Mouse (Mus musculus): Measurements from ENCODE around the gene Efna5. TPM values are rescaled to one million over a fixed set of nuclear protein-coding genes. Genes with fewer than 3 reads are reported as not detected.

Gene Efna5
- polyA plus RNA-seq, 1 experiment: 1.9 TPM

DNA sequence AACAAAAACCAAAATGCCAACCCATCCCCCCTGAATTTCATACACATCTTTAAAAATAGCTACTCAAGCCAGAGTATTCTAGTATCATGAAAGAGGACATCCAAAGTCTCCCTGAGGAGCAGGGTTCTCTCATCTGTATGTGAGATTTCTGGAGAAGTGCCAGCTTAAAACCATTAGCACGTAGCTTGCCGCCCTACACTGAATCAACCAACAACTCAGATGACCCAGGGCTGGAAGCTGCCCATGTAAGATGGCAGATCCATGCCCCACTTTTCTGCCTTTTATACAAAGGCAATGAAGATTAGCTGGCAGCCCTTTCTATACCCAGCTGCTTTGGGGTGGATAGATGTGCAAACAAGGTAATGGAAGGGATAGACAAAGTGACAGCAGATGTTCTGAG is 216.4 kb downstream of the Efna5 start:
- H3K36me3 ChIP-seq (ENCODE audit: control insufficient read depth, insufficient read depth, low read length): no peaks in the 10 kb centered on the region
- no peaks in the 10 kb centered on the region for H3K4me1 ChIP-seq (replicated peaks; ENCODE audit: control insufficient read depth, insufficient read depth, low read length)
- no peak overlapping the region for H3K4me3 ChIP-seq (ENCODE audit: control insufficient read depth, insufficient read depth, low read length)
- no peak overlapping the region for H3K27ac ChIP-seq (ENCODE audit: control insufficient read depth, insufficient read depth, low read length)
- 86% methylated on average over 2 of the region's 2 CpGs for WGBS
- H3K27me3 ChIP-seq (ENCODE audit: control insufficient read depth, insufficient read depth, low read length): no peaks in the 10 kb centered on the region
- no peak for DNase-seq
- no peak for TF ChIP-seq CTCF (IDR thresholded peaks at IDR 0.05; ENCODE audit: borderline replicate concordance, control insufficient read depth, extremely low read depth, insufficient read depth, low read length, poor library complexity)
- TF ChIP-seq POLR2A (IDR thresholded peaks at IDR 0.05; ENCODE audit: control insufficient read depth, extremely low read depth, insufficient read depth, low read length, poor library complexity): no peak

DNA sequence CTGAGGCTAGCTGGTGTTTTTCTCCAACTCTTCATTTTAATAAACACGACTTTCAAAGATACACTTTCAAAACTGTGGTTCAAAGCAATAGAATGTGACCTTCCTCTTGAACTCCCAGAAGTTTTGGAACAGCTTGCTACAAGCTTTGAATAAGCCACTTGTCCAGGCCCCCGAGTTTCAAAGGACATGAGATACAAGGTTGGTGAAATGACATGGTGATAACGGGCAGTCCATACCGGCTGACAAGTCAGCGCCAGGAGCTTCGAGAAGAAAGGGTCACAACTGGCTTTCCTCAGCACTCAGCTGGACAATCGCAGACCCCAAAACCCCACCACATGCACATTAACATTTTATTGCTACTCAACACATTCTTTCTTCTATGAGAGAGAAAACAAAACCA is 219.3 kb downstream of the Efna5 start:
- Histone ChIP-seq H3K4me3 (ENCODE audit: control insufficient read depth, insufficient read depth, low read length) (no peak overlapping the region), H3K27ac (ENCODE audit: control insufficient read depth, insufficient read depth, low read length) (no peak overlapping the region), H3K4me1 (replicated peaks; ENCODE audit: control insufficient read depth, insufficient read depth, low read length) (no peaks in the 10 kb centered on the region), H3K27me3 (ENCODE audit: control insufficient read depth, insufficient read depth, low read length) (no peaks in the 10 kb centered on the region), H3K36me3 (ENCODE audit: control insufficient read depth, insufficient read depth, low read length) (no peaks in the 10 kb centered on the region)
- no peak for DNase-seq
- no peak for TF ChIP-seq CTCF (IDR thresholded peaks at IDR 0.05; ENCODE audit: borderline replicate concordance, control insufficient read depth, extremely low read depth, insufficient read depth, low read length, poor library complexity)
- TF ChIP-seq POLR2A (IDR thresholded peaks at IDR 0.05; ENCODE audit: control insufficient read depth, extremely low read depth, insufficient read depth, low read length, poor library complexity): no peak
- 91% methylated on average over 7 of the region's 7 CpGs for WGBS

DNA sequence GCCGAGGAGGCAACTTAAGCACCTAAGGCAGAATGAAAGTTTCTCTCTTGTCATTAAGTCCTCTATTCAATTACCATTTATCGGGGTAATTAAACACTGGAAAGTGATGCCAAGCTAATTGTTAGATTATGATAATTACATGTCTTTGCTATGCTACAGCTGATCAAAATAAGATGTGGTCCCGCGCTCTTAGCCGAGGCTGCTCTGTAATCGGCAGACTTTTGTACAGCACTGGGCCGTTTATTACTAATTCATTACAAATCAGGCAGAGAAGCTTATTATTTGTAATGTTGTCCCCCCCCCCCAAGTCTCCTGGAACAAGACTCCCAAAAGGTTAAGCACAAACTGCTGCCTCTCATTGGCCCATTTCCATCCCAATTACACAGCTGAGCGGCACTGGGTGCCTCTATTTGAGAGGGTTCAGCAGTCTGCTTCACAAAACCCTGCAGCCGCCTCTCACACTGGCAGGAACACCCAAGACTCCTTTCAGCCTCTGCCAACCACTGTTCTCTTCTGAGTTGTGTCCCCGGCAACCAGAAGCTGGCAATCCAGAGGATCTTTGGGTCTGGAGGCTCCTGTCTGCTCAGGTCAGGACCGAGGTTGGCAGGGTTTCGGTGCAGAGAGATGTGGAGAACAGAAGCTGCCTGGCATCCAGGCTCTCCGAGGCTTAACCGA is 221.5 kb downstream of the Efna5 start:
- TF ChIP-seq POLR2A (IDR thresholded peaks at IDR 0.05; ENCODE audit: control insufficient read depth, extremely low read depth, insufficient read depth, low read length, poor library complexity) (no peak), CTCF (IDR thresholded peaks at IDR 0.05; ENCODE audit: borderline replicate concordance, control insufficient read depth, extremely low read depth, insufficient read depth, low read length, poor library complexity) (no peak)
- Histone ChIP-seq H3K27ac (ENCODE audit: control insufficient read depth, insufficient read depth, low read length) (no peak overlapping the region), H3K36me3 (ENCODE audit: control insufficient read depth, insufficient read depth, low read length) (no peaks in the 10 kb centered on the region), H3K4me3 (ENCODE audit: control insufficient read depth, insufficient read depth, low read length) (no peak overlapping the region), H3K4me1 (replicated peaks; ENCODE audit: control insufficient read depth, insufficient read depth, low read length) (no peaks in the 10 kb centered on the region), H3K27me3 (ENCODE audit: control insufficient read depth, insufficient read depth, low read length) (no peaks in the 10 kb centered on the region)
- WGBS: 97% methylated on average over 14 of the region's 14 CpGs
- no peak for DNase-seq

DNA sequence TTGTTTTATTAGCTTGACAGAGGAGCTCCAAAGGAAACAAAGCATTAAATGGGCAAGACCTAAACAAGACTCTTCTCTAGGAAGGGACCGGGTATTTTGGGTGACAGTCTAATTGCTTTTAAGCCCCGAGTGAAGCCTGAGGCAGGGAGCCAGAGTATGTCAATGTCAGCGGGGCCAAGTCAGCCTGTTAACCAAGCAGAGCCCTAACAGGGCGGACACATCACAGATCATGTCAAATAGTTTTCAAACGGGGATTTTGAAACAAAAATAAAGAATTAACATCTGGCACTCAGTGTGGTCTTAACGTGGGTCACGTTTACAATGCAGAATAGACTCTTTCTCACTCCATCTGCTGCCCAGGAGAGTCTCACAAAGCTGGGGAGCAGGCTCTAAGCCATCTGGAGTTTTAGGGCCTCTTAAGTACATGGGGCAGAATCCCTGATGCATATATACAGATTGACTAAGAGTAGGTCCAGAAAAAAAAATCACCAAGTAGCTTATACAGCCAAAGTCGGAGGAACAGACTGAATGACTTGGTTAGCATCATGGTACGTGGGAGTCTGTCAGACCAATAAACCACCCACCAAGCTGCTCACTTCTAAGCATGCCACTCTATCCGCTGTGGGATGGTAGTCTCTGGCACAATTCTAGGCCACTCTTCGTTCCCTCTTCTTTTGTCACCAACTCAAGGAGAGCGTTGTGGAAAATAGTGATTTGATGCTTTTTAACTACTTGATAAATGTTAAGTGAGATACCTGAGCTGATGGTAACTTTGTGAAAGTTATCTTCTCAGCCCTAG is 223.1 kb downstream of the Efna5 start:
- no peak for DNase-seq
- no peak for TF ChIP-seq CTCF (IDR thresholded peaks at IDR 0.05; ENCODE audit: borderline replicate concordance, control insufficient read depth, extremely low read depth, insufficient read depth, low read length, poor library complexity)
- no peak for TF ChIP-seq POLR2A (IDR thresholded peaks at IDR 0.05; ENCODE audit: control insufficient read depth, extremely low read depth, insufficient read depth, low read length, poor library complexity)
- Histone ChIP-seq H3K4me1 (replicated peaks; ENCODE audit: control insufficient read depth, insufficient read depth, low read length) (no peaks in the 10 kb centered on the region), H3K36me3 (ENCODE audit: control insufficient read depth, insufficient read depth, low read length) (no peaks in the 10 kb centered on the region), H3K27ac (ENCODE audit: control insufficient read depth, insufficient read depth, low read length) (no peak overlapping the region), H3K4me3 (ENCODE audit: control insufficient read depth, insufficient read depth, low read length) (no peak overlapping the region), H3K27me3 (ENCODE audit: control insufficient read depth, insufficient read depth, low read length) (no peaks in the 10 kb centered on the region)
- WGBS: 92% methylated on average over 12 of the region's 12 CpGs

DNA sequence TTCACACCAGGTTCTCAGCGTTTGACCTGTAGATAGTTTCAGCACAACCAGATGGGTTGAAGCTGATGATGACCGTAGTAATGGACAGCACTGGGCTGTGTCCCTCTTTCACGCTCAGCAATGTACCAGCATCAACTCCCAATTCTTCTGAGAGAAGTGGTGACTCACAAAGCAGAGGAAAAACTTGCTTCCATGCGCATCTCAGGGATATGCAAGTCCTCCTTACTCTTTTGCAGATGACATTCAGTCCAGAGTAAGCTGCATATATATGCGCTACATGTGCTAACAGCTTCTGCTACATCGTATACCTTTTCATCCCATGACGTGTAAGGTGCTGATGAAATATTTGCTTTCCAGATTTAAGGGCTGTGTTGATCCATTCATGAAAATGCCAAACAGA is 224.1 kb downstream of the Efna5 start:
- no peak for TF ChIP-seq POLR2A (IDR thresholded peaks at IDR 0.05; ENCODE audit: control insufficient read depth, extremely low read depth, insufficient read depth, low read length, poor library complexity)
- TF ChIP-seq CTCF (IDR thresholded peaks at IDR 0.05; ENCODE audit: borderline replicate concordance, control insufficient read depth, extremely low read depth, insufficient read depth, low read length, poor library complexity): no peak
- H3K36me3 ChIP-seq (ENCODE audit: control insufficient read depth, insufficient read depth, low read length): no peaks in the 10 kb centered on the region
- 94% methylated on average over 7 of the region's 7 CpGs for WGBS
- no peak overlapping the region for H3K4me3 ChIP-seq (ENCODE audit: control insufficient read depth, insufficient read depth, low read length)
- H3K27me3 ChIP-seq (ENCODE audit: control insufficient read depth, insufficient read depth, low read length): no peaks in the 10 kb centered on the region
- no peaks in the 10 kb centered on the region for H3K4me1 ChIP-seq (replicated peaks; ENCODE audit: control insufficient read depth, insufficient read depth, low read length)
- DNase-seq: no peak
- no peak overlapping the region for H3K27ac ChIP-seq (ENCODE audit: control insufficient read depth, insufficient read depth, low read length)

DNA sequence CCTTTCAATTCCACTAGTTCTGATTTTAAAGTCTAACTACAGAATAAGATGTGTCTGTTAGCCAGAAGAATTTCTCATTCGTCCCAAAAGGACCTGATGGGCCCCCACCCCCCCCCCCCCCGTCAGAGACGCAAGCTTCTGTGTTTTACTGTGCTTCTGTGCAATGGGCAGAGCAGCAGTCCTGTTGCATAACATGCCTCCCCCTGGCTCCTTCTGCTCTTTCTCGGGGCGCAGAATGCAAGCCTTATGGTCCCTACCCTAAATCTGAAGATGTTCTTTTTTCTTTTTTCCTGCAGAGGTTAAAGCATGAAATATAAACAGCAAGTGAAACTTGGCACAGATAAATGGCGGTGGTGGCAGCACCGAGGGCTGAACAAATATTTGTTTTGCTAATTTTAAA is 224.5 kb downstream of the Efna5 start:
- no peaks in the 10 kb centered on the region for H3K36me3 ChIP-seq (ENCODE audit: control insufficient read depth, insufficient read depth, low read length)
- no peak overlapping the region for H3K4me3 ChIP-seq (ENCODE audit: control insufficient read depth, insufficient read depth, low read length)
- 87% methylated on average over 7 of the region's 7 CpGs for WGBS
- no peak overlapping the region for H3K27ac ChIP-seq (ENCODE audit: control insufficient read depth, insufficient read depth, low read length)
- DNase-seq: no peak
- TF ChIP-seq POLR2A (IDR thresholded peaks at IDR 0.05; ENCODE audit: control insufficient read depth, extremely low read depth, insufficient read depth, low read length, poor library complexity): no peak
- TF ChIP-seq CTCF (IDR thresholded peaks at IDR 0.05; ENCODE audit: borderline replicate concordance, control insufficient read depth, extremely low read depth, insufficient read depth, low read length, poor library complexity): no peak
- H3K4me1 ChIP-seq (replicated peaks; ENCODE audit: control insufficient read depth, insufficient read depth, low read length): no peaks in the 10 kb centered on the region
- H3K27me3 ChIP-seq (ENCODE audit: control insufficient read depth, insufficient read depth, low read length): no peaks in the 10 kb centered on the region
